Mouse (Mus musculus): ENCODE data around the gene Nfxl1. TPM values are rescaled to one million over a fixed set of nuclear protein-coding genes. Genes with fewer than 3 reads are reported as not detected.

The Nfxl1 gene
- 10 to 100 TPM; 13.3 to 13.6 TPM for total RNA-seq (2023)

DNA sequence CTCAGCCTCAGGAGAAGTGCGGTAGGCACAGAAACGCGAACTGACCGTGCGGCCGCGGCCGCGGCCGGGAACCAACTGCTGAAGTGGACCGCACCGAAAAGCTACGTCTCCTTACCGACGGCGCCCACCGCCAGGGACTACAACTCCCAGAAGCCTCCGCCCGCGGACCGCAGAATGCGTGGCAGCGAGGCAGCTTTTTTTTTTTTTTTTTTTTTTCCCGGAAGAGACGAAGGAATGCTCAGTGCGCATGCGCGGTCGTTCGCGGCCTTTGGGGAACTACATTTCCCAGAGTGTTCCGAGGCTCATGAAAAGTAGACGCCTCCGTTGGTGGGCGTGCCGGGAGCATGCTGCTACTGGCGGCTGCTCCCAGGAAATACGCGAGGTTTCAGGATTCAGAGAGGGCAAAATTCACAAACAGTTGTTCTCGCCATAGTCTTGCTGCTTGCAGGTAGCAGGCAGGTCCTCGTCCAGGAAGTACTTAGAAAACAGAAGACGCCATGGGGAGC lies at the start of gene Nfxl1:
TSS of gene Nfxl1 (minus strand) at position 141 of the 506 bp plus-strand sequence.

GRCm38 (mm10) chr5:72587192-72587681 lies 27.8 kb upstream of the Nfxl1 start, which contains the start of gene Gm5868:
TSS of gene Gm5868 (minus strand) at chr5:72587551.

DNA sequence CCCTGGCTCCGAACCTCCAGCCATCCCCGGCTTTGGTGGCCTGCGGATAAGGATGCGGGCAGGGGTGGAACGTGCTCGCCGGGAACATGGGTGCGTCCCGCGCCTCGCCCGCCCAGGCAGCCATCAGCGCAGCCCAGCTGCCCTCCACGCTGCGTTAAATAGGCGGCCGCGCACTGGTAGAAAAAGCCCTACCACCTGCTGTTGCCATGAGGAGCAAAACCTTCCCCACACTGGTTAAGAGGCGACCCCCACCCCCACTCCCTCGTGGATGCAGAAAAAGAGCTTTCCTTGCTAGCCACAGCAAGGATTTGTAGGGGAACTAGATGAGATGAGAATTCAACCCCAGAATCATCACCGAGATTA lies 21.5 kb upstream of the Nfxl1 start, which contains the start of gene Zar1:
TSS of gene Zar1 (minus strand) at position 285 of the 363 bp plus-strand sequence.

GRCm38 (mm10) chr5:72503531-72504523 lies 55.7 kb downstream of the Nfxl1 start, which contains the start of gene Corin:
TSS of gene Corin (minus strand) at chr5:72504473.

Other genes with a start within 250 kb of the Nfxl1 start
- gene Corin, start 55.2 kb downstream of the Nfxl1 start, total RNA-seq (2023), result not detected
- under 1 TPM in 1 of 2 experiments, not detected in 1; 0.39 TPM for gene Zar1, start 21.6 kb upstream of the Nfxl1 start, total RNA-seq (2023)
- gene Gm5868, start 27.9 kb upstream of the Nfxl1 start, total RNA-seq (2023), result under 1 TPM in 1 of 2 experiments, not detected in 1; 0.65 TPM
- 10 to 100 TPM; 19.7 to 21.6 TPM for gene Cnga1, start 84.6 kb upstream of the Nfxl1 start, total RNA-seq (2023)
- 10 to 100 TPM in 1 of 2 experiments, 1 to 10 TPM in 1; 4.7 to 14.4 TPM for gene Nipal1, start 88.1 kb upstream of the Nfxl1 start, total RNA-seq (2023)
- 100 to 1,000 TPM; 175 to 177 TPM for gene Txk, start 193.1 kb upstream of the Nfxl1 start, total RNA-seq (2023)

All from T-cell, adult 66 days (primary cell).